Mouse (Mus musculus): ENCODE measurements at regions not wholly inside any gene's neighbourhood (a gene's known extent, or its start where the extent isn't known, plus 50 kb on each side); places are given as distances from the start of the nearest gene placed in this dataset.

DNA sequence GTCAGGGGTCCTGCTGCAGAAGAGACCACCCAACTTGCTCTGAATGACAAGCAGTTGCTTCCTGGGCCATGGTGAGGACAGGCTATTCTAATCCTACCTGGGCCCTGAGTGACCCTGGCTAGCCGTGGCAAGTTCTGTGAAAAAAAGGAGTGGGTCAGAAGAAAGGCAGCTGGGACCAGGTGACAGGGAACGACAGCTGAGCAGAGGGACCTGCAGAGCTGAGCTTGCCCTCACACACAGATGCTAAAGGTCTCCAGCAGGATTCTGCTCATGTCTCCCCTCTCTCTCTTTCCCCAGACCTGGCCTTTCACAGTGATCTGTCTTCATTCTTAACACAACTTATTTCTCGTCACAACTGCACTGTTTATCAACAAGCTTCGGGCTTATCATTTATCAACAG lies 206.4 kb downstream of the Gm12728 start:
- Histone ChIP-seq H3K9ac (ENCODE audit: low read depth, low read length) (no peak overlapping the region), H3K4me1 (ENCODE audit: control insufficient read depth, insufficient read depth, low read length) (no peaks in the 10 kb centered on the region), H3K4me3 (ENCODE audit: low read depth, low read length) (no peak overlapping the region), H3K27ac (ENCODE audit: low read length) (no peak overlapping the region), H3K27me3 (ENCODE audit: control insufficient read depth, insufficient read depth, low read depth, low read length) (no peaks in the 10 kb centered on the region), H3K9me3 (replicated peaks; ENCODE audit: control insufficient read depth, low read length, poor library complexity, severe bottlenecking) (no peaks in the 10 kb centered on the region), H3K36me3 (ENCODE audit: control insufficient read depth, insufficient read depth, low read length) (no peaks in the 10 kb centered on the region), H3K4me2 (ENCODE audit: low read length) (no peak overlapping the region)
- 85% methylated on average over 4 of the region's 4 CpGs for WGBS
- no peak for ATAC-seq

DNA sequence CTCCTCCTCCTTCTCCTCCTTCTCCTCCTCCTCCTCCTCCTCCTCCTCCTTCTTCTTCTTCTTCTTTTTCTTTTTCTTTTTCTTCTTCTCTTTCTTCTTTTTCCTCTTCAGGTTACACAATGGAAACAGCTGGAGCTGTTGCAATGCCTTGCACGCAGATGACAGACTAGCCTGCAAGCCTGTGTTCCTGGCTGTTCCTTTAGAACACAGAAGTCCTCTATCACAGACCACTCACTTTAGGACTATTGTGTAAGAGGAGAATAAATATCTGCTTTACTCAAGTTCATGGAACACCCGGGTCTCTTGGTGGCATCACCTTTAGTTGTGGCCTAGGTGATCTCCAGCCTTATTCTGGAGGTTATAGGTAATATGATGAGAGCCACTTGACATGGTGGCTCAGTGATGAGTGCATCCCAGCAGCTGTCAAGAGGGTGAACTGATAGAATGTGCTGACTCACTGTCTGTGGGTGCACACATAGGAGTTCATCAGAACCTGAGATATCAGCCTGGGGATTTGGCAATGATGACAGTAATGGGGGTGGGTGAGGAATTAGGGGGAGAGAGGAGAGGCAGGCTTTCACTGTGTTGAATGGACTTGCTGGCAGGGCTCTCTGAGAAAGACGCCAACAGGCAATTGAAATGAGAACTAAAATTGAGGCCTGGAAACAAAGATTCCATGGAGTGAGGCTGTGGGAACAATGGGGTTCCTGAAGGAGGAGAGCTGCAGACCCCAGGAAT lies 207.4 kb downstream of the Gm12728 start:
- Histone ChIP-seq H3K4me3 (ENCODE audit: low read depth, low read length) (no peak overlapping the region), H3K9me3 (replicated peaks; ENCODE audit: control insufficient read depth, low read length, poor library complexity, severe bottlenecking) (no peaks in the 10 kb centered on the region), H3K27ac (ENCODE audit: low read length) (no peak overlapping the region), H3K4me2 (ENCODE audit: low read length) (no peak overlapping the region), H3K36me3 (ENCODE audit: control insufficient read depth, insufficient read depth, low read length) (no peaks in the 10 kb centered on the region), H3K4me1 (ENCODE audit: control insufficient read depth, insufficient read depth, low read length) (no peaks in the 10 kb centered on the region), H3K27me3 (ENCODE audit: control insufficient read depth, insufficient read depth, low read depth, low read length) (no peaks in the 10 kb centered on the region), H3K9ac (ENCODE audit: low read depth, low read length) (no peak overlapping the region)
- WGBS, result 71% methylated on average over 3 of the region's 3 CpGs
- no peak for ATAC-seq

DNA sequence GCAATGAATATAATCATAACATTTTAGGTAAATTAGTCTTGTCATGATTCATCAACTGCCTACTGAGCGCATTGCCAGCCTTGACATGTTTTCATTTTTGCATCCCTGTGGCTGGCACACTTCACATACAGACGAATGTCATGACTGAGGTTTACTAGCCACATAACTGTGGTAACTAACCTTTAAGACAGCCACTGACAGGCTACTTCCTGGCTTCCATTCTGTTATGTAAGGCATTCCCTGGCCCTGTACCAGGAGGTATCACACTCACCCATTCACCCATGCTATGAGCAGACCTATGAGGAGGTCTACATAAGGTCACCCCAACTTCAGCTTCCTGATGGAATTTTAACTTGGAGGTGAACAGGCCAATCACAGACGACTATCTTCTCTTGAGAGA lies 212.8 kb downstream of the Gm12728 start:
- H3K9ac ChIP-seq (ENCODE audit: low read depth, low read length), result no peak overlapping the region
- no peak for ATAC-seq
- H3K27ac ChIP-seq (ENCODE audit: low read length), result no peak overlapping the region
- peaks cover 3% of the 10 kb centered on the region; the same call in 1 of the 2 replicates for H3K4me1 ChIP-seq (ENCODE audit: control insufficient read depth, insufficient read depth, low read length)
- H3K9me3 ChIP-seq (replicated peaks; ENCODE audit: control insufficient read depth, low read length, poor library complexity, severe bottlenecking), result no peaks in the 10 kb centered on the region
- 95% methylated on average over 3 of the region's 3 CpGs for WGBS
- no peaks in the 10 kb centered on the region for H3K27me3 ChIP-seq (ENCODE audit: control insufficient read depth, insufficient read depth, low read depth, low read length)
- H3K4me3 ChIP-seq (ENCODE audit: low read depth, low read length), result no peak overlapping the region
- H3K36me3 ChIP-seq (ENCODE audit: control insufficient read depth, insufficient read depth, low read length), result no peaks in the 10 kb centered on the region
- H3K4me2 ChIP-seq (ENCODE audit: low read length), result no peak overlapping the region

DNA sequence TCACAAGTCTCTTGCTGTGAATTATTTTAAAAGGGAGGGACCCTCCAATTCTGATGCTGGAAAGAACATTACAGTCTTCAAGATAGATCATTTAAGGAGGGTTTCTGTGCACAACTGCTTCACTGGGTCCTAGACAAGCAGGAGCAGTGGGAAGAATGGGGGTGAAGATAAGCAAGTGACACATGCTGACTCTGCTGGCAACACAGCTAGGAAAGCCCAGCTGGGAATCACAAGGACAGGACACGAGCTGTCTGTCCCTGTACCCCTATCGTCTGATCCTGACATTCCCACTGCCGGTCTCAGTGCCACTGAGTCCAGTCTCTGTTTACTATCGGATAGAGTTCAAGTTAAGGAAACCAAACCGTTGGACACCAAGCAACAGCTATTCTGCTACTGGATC lies 216.3 kb downstream of the Gm12728 start:
- peaks cover 8% of the 10 kb centered on the region for H3K4me1 ChIP-seq (ENCODE audit: control insufficient read depth, insufficient read depth, low read length)
- 83% methylated on average over 5 of the region's 5 CpGs for WGBS
- no peaks in the 10 kb centered on the region for H3K36me3 ChIP-seq (ENCODE audit: control insufficient read depth, insufficient read depth, low read length)

DNA sequence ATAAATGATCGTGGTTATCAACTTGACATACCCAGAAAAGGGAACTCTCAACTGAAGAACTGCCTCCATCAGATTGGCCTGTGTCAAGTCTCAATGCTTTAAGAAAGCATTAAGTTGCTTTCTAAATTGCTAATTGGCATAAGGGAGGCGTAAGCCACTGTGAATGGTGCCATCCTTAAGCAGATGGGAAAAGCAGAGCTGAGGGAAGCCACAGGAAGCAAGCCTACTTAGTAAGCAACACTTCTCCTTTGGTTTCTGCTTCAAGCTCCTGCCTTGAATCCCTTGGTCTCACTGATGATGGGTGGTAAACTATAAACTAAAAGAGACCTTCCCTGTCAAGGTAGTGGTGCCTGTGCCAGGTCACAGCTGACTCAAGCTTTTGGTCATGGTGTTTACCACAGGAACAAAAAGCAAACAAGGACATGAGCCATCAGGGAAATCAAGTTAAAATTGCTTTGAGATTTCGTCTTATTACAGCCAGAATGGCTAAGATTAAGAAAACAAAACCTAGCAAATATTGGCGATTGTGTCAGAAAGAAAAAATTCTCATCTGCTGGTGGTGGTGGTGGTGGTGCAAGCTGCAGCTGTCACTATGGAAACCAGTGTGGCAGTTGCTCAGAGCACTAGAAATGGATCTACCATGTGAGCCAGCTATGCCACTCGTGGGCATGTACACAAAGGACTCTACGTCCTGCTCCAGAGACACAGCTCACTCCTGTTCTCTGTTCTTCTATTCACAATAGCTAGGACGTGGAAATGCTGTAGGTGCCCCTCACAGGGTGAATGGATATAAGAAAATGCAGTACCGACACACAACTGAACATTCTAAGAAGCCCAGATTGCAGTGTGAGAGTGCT lies 217.9 kb downstream of the Gm12728 start:
- no peaks in the 10 kb centered on the region for H3K36me3 ChIP-seq (ENCODE audit: control insufficient read depth, insufficient read depth, low read length)
- H3K4me3 ChIP-seq (ENCODE audit: low read depth, low read length), result no peak overlapping the region
- no peak overlapping the region for H3K4me2 ChIP-seq (ENCODE audit: low read length)
- H3K4me1 ChIP-seq (ENCODE audit: control insufficient read depth, insufficient read depth, low read length), result peaks cover 8% of the 10 kb centered on the region
- H3K27me3 ChIP-seq (ENCODE audit: control insufficient read depth, insufficient read depth, low read depth, low read length), result no peaks in the 10 kb centered on the region
- peak; percentile 68; the same call in 1 of the 2 replicates for ATAC-seq
- H3K9me3 ChIP-seq (replicated peaks; ENCODE audit: control insufficient read depth, low read length, poor library complexity, severe bottlenecking), result no peaks in the 10 kb centered on the region
- 54% methylated on average over 8 of the region's 8 CpGs for WGBS
- no peak overlapping the region for H3K9ac ChIP-seq (ENCODE audit: low read depth, low read length)
- H3K27ac ChIP-seq (ENCODE audit: low read length), result peak overlapping the region; percentile 60; the same call in 1 of the 2 replicates

More for the DNA sequence above, 216.3 kb downstream of the Gm12728 start:
- no peaks in the 10 kb centered on the region for H3K9me3 ChIP-seq (replicated peaks; ENCODE audit: control insufficient read depth, low read length, poor library complexity, severe bottlenecking)
- H3K4me3 ChIP-seq (ENCODE audit: low read depth, low read length), result no peak overlapping the region
- H3K27me3 ChIP-seq (ENCODE audit: control insufficient read depth, insufficient read depth, low read depth, low read length), result no peaks in the 10 kb centered on the region
- no peak overlapping the region for H3K27ac ChIP-seq (ENCODE audit: low read length)
- ATAC-seq, result no peak
- H3K4me2 ChIP-seq (ENCODE audit: low read length), result no peak overlapping the region
- H3K9ac ChIP-seq (ENCODE audit: low read depth, low read length), result no peak overlapping the region

DNA sequence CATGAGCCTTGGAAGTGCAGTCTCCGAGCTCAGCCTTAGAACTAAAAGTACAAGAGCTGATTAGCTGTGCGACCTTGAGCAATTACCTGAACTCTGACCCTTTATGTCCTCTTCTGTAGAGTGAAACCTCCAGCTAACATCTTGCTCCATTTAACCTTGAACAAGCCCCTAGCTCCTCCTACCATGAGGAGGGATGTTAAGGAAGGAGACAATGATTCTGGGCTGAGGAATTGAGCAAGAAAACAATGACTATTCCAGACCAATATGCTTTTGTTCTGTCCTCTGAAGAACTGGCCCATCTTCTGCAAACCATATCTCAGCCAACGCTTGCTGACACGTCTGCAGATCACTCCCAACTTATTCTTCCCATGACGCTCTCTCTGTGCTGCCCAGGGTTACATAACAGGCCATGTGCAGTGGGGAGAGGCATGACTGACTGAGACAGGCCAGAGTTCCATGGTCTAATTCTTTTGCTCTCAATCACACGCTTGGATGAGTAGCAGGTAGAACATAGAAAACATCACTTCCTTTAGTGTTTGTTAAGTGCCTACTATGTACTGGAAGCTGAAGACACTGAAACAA lies 227.5 kb downstream of the Gm12728 start:
- no peaks in the 10 kb centered on the region for H3K4me1 ChIP-seq (ENCODE audit: control insufficient read depth, insufficient read depth, low read length)
- H3K36me3 ChIP-seq (ENCODE audit: control insufficient read depth, insufficient read depth, low read length), result no peaks in the 10 kb centered on the region
- WGBS, result 92% methylated on average over 6 of the region's 6 CpGs
- no peaks in the 10 kb centered on the region for H3K9me3 ChIP-seq (replicated peaks; ENCODE audit: control insufficient read depth, low read length, poor library complexity, severe bottlenecking)
- no peak overlapping the region for H3K4me2 ChIP-seq (ENCODE audit: low read length)
- no peaks in the 10 kb centered on the region for H3K27me3 ChIP-seq (ENCODE audit: control insufficient read depth, insufficient read depth, low read depth, low read length)
- no peak overlapping the region for H3K27ac ChIP-seq (ENCODE audit: low read length)
- no peak for ATAC-seq
- no peak overlapping the region for H3K4me3 ChIP-seq (ENCODE audit: low read depth, low read length)
- H3K9ac ChIP-seq (ENCODE audit: low read depth, low read length), result no peak overlapping the region

DNA sequence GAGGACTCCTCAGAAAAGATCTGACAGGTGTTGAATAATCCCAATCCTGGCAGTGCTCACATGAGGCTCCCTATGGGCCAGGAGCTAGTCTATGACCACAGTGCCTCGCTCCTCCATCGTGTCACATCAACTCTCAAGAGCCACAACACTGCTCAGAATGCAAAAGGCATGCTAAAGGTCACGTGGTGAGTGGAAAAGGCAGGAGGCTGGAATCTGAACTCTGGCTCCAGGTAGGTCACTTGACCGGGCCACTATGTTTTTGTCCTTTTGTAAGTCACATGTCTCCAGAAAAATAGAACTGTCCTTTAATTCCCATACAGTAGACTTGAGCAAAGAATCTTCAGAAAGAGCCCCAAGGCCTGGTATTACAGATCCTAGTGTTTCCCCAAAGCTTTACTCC lies 229.3 kb downstream of the Gm12728 start:
- H3K4me3 ChIP-seq (ENCODE audit: low read depth, low read length), result no peak overlapping the region
- 80% methylated on average over 4 of the region's 4 CpGs for WGBS
- H3K9me3 ChIP-seq (replicated peaks; ENCODE audit: control insufficient read depth, low read length, poor library complexity, severe bottlenecking), result no peaks in the 10 kb centered on the region
- H3K4me1 ChIP-seq (ENCODE audit: control insufficient read depth, insufficient read depth, low read length), result no peaks in the 10 kb centered on the region
- ATAC-seq, result no peak
- H3K4me2 ChIP-seq (ENCODE audit: low read length), result no peak overlapping the region
- H3K27ac ChIP-seq (ENCODE audit: low read length), result no peak overlapping the region
- H3K9ac ChIP-seq (ENCODE audit: low read depth, low read length), result no peak overlapping the region
- H3K36me3 ChIP-seq (ENCODE audit: control insufficient read depth, insufficient read depth, low read length), result no peaks in the 10 kb centered on the region
- H3K27me3 ChIP-seq (ENCODE audit: control insufficient read depth, insufficient read depth, low read depth, low read length), result no peaks in the 10 kb centered on the region

DNA sequence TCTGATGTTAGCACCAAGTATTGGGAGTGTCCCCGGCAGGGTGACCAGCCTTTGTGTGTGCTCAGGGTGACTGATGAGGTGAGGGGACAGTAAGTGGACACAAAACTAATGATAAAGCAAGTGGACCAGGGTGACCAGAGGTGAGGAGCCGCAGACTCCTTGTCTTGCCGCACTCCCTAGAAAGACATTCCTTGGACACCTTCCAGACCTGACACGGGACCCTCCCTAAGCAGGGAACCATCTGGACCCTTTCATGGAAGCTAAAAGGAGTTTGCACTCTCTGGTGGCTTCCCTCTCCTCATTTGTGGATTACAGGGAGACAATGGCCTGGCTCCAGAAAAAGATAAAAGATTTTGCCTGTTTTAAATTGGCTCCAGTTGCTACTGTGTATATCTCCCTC lies 230.7 kb downstream of the Gm12728 start:
- H3K9ac ChIP-seq (ENCODE audit: low read depth, low read length), result no peak overlapping the region
- H3K4me1 ChIP-seq (ENCODE audit: control insufficient read depth, insufficient read depth, low read length), result no peaks in the 10 kb centered on the region
- no peak overlapping the region for H3K4me3 ChIP-seq (ENCODE audit: low read depth, low read length)
- no peak for ATAC-seq
- no peaks in the 10 kb centered on the region for H3K36me3 ChIP-seq (ENCODE audit: control insufficient read depth, insufficient read depth, low read length)
- no peak overlapping the region for H3K27ac ChIP-seq (ENCODE audit: low read length)
- H3K9me3 ChIP-seq (replicated peaks; ENCODE audit: control insufficient read depth, low read length, poor library complexity, severe bottlenecking), result no peaks in the 10 kb centered on the region
- H3K4me2 ChIP-seq (ENCODE audit: low read length), result no peak overlapping the region
- WGBS, result 58% methylated on average over 4 of the region's 4 CpGs
- H3K27me3 ChIP-seq (ENCODE audit: control insufficient read depth, insufficient read depth, low read depth, low read length), result no peaks in the 10 kb centered on the region

DNA sequence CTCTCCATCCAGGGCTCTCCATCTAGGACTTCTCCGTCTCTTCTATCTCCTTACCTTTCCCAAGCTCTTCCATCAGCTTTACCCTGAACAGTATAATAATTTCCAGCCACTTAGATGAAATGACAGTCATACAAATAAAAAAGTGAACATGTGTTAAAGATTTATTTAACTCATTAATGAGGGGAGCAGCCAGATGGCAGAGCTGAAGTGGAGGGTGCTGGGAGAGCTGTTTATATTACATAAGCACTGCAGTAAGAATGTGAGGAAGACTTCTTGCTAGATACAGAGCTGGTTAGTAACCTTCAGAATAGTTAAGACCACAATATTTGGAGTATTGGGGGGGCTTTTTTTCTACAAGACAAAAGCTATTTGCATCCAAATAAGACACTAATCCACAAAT lies 234.9 kb downstream of the Gm12728 start:
- Histone ChIP-seq H3K4me2 (ENCODE audit: low read length) (no peak overlapping the region), H3K4me1 (ENCODE audit: control insufficient read depth, insufficient read depth, low read length) (no peaks in the 10 kb centered on the region), H3K9me3 (replicated peaks; ENCODE audit: control insufficient read depth, low read length, poor library complexity, severe bottlenecking) (no peaks in the 10 kb centered on the region), H3K4me3 (ENCODE audit: low read depth, low read length) (no peak overlapping the region), H3K9ac (ENCODE audit: low read depth, low read length) (no peak overlapping the region), H3K36me3 (ENCODE audit: control insufficient read depth, insufficient read depth, low read length) (no peaks in the 10 kb centered on the region), H3K27ac (ENCODE audit: low read length) (no peak overlapping the region), H3K27me3 (ENCODE audit: control insufficient read depth, insufficient read depth, low read depth, low read length) (no peaks in the 10 kb centered on the region)
- WGBS, result 100% methylated on average over 1 of the region's 1 CpGs
- ATAC-seq, result no peak
